Mouse (Mus musculus): Measurements from ENCODE around the gene Ptprb.

DNA sequence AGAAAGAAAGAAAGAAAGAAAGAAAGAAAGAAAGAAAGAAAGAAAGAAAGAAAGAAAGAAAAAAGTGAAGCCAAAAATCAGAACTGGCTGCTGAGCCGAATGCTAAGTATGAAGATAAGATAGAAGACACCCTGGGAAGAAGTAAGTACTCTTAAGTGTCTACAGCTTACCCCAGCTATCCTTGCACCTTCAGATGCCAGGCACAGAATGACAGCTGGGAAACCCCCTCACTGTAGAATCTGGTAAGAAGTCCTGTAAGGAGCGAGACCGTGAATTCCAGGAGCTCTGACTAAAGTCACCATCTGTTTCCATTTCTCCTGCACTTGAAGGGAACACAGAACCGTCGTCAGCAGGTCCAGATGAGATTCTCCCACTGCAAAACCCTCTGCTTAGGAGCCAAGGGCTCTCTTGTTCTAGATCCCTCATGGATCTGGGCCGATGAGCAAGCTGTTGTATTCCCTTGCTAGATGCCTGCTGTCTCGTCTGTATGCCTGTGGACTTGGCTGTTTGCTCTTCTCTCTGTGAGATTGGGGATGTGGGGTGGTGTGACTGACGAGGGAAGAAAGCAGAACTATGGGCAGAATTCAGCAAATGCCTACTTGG is 15.9 kb downstream of the Ptprb start:
- TF ChIP-seq CTCF (IDR thresholded peaks at IDR 0.05; ENCODE audit: control insufficient read depth, insufficient read depth, insufficient read length) (no peak), MYOG (IDR thresholded peaks at IDR 0.05; ENCODE audit: control insufficient read depth, extremely low read depth, insufficient read length) (no peak), FOSL1 (IDR thresholded peaks at IDR 0.05; ENCODE audit: insufficient read depth, low read length, poor library complexity, severe bottlenecking) (no peak), USF1 (IDR thresholded peaks at IDR 0.05; ENCODE audit: low read depth) (no peak), MAX (IDR thresholded peaks at IDR 0.05) (no peak), CEBPB (IDR thresholded peaks at IDR 0.05; ENCODE audit: low read depth) (no peak), MYOD1 (IDR thresholded peaks at IDR 0.05; ENCODE audit: control insufficient read depth, insufficient read length, low read depth) (no peak)
